Mouse (Mus musculus): ENCODE results near the gene Mob1a. TPM values are rescaled to one million over a fixed set of nuclear protein-coding genes. Genes with fewer than 3 reads are reported as not detected.

Mob1a gene
- polyA plus RNA-seq, 1 experiment from 2014 or later: 46.8 TPM

GRCm38 (mm10) chr6:83371350-83371749 is 45.5 kb downstream of the Mob1a start:
- Histone ChIP-seq H3K36me3 (ENCODE audit: insufficient read depth, low read length) (peaks cover 90% of the 10 kb centered on the region), H3K9ac (ENCODE audit: low read depth, low read length) (no peak overlapping the region), H3K4me2 (ENCODE audit: low read length) (no peak overlapping the region), H3K27me3 (ENCODE audit: insufficient read depth, low read length) (no peaks in the 10 kb centered on the region), H3K27ac (no peak overlapping the region), H3K4me3 (replicated peaks; ENCODE audit: low read depth, low read length) (no peak overlapping the region), H3K9me3 (replicated peaks; ENCODE audit: low read length) (no peaks in the 10 kb centered on the region), H3K4me1 (replicated peaks; ENCODE audit: insufficient read depth, low read length) (no peaks in the 10 kb centered on the region)
- DNase-seq (ENCODE audit: low spot score) (no peak), ATAC-seq (replicated peaks; ENCODE audit: low FRiP score, low read depth) (no peak)
- TF ChIP-seq CTCF (IDR thresholded peaks at IDR 0.05; ENCODE audit: low read depth): no peak
- 89% methylated on average over 3 of the region's 3 CpGs for WGBS

DNA sequence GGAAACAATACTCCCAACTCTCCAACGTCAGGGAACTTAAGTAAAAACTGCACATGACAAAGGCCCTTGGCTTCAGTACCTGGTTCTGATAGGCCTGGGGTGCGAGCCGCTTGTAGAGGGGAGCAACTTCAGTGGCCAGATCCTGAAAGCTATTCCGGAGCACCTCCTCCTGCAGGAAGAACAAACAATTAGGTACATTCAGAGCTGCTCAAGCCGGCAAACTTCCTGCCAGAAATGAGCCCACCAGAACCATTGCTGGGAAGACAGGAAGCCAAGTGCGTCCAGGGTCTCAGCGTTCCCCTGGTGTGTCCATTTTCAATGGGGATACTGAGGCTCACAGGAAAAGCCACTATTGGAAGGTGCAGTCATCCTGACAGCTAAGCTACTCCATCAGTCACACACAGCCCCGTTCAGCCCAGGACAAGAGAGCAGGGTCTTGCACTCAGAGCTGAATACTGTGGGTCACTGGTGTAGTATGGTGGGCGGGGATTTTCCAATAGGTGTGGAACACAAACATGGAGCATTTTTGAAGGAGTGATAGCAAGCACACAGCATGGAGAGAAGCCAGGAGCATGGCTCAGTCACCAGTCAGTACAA is 48.0 kb downstream of the Mob1a start:
- no peak for DNase-seq (ENCODE audit: low spot score)
- H3K9ac ChIP-seq (ENCODE audit: low read depth, low read length): no peak overlapping the region
- no peak for ATAC-seq (replicated peaks; ENCODE audit: low FRiP score, low read depth)
- peaks cover 90% of the 10 kb centered on the region for H3K36me3 ChIP-seq (ENCODE audit: insufficient read depth, low read length)
- no peaks in the 10 kb centered on the region for H3K4me1 ChIP-seq (replicated peaks; ENCODE audit: insufficient read depth, low read length)
- 83% methylated on average over 9 of the region's 9 CpGs for WGBS
- no peaks in the 10 kb centered on the region for H3K9me3 ChIP-seq (replicated peaks; ENCODE audit: low read length)
- no peak for TF ChIP-seq CTCF (IDR thresholded peaks at IDR 0.05; ENCODE audit: low read depth)
- H3K4me2 ChIP-seq (ENCODE audit: low read length): no peak overlapping the region
- no peak overlapping the region for H3K4me3 ChIP-seq (replicated peaks; ENCODE audit: low read depth, low read length)
- no peaks in the 10 kb centered on the region for H3K27me3 ChIP-seq (ENCODE audit: insufficient read depth, low read length)
- H3K27ac ChIP-seq: no peak overlapping the region

- Histone ChIP-seq H3K36me3 (ENCODE audit: insufficient read depth, low read length) (peaks cover 76% of the 10 kb centered on the region), H3K4me3 (replicated peaks; ENCODE audit: low read depth, low read length) (no peak overlapping the region), H3K4me2 (ENCODE audit: low read length) (no peak overlapping the region), H3K27ac (no peak overlapping the region), H3K4me1 (replicated peaks; ENCODE audit: insufficient read depth, low read length) (no peaks in the 10 kb centered on the region), H3K9me3 (replicated peaks; ENCODE audit: low read length) (no peaks in the 10 kb centered on the region), H3K27me3 (ENCODE audit: insufficient read depth, low read length) (no peaks in the 10 kb centered on the region), H3K9ac (ENCODE audit: low read depth, low read length) (no peak overlapping the region)
- ATAC-seq (replicated peaks; ENCODE audit: low FRiP score, low read depth) (no peak), DNase-seq (ENCODE audit: low spot score) (no peak)
- 82% methylated on average over 10 of the region's 10 CpGs for WGBS
- no peak for TF ChIP-seq CTCF (IDR thresholded peaks at IDR 0.05; ENCODE audit: low read depth)
Measured at GRCm38 (mm10) chr6:83381510-83382491, 56.0 kb downstream of the Mob1a start.

DNA sequence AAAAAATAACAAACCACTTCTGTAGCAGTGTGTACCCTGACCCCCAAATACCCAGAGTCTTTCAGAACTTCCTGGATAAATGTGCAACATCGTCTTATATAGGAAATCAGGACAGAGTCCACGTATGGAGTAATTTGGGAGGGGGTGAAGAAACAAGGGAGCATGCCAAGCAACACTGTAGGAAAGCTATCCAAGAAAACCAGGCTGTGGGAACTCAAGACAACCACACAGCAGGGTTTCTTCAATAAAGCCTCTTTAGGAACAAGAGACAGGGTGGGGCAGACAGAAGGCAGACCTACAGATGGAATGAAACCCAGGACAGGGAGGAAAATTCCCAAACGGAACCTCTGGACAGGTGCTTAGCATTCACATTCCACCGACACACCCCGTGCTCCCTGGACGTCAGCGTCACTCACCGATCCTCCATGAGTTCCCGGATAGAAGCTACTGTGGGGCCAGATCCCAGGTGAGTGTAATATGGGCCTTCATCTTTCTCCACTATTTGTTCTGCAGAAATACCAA is 59.8 kb downstream of the Mob1a start:
- Histone ChIP-seq H3K27ac (no peak overlapping the region), H3K4me2 (ENCODE audit: low read length) (no peak overlapping the region), H3K27me3 (ENCODE audit: insufficient read depth, low read length) (no peaks in the 10 kb centered on the region), H3K9me3 (replicated peaks; ENCODE audit: low read length) (no peaks in the 10 kb centered on the region), H3K9ac (ENCODE audit: low read depth, low read length) (no peak overlapping the region), H3K36me3 (ENCODE audit: insufficient read depth, low read length) (peaks cover 41% of the 10 kb centered on the region), H3K4me3 (replicated peaks; ENCODE audit: low read depth, low read length) (no peak overlapping the region), H3K4me1 (replicated peaks; ENCODE audit: insufficient read depth, low read length) (no peaks in the 10 kb centered on the region)
- no peak for ATAC-seq (replicated peaks; ENCODE audit: low FRiP score, low read depth)
- DNase-seq (ENCODE audit: low spot score): no peak
- WGBS: 88% methylated on average over 9 of the region's 9 CpGs
- no peak for TF ChIP-seq CTCF (IDR thresholded peaks at IDR 0.05; ENCODE audit: low read depth)

- no peak for DNase-seq (ENCODE audit: low spot score)
Measured at GRCm38 (mm10) chr6:83392166-83392780, 66.5 kb downstream of the Mob1a start.

More at GRCm38 (mm10) chr6:83392166-83392780, 66.5 kb downstream of the Mob1a start:
- WGBS: 77% methylated on average over 8 of the region's 8 CpGs
- peaks cover 24% of the 10 kb centered on the region; the same call in 1 of the 2 replicates for H3K36me3 ChIP-seq (ENCODE audit: insufficient read depth, low read length)
- ATAC-seq (replicated peaks; ENCODE audit: low FRiP score, low read depth): no peak
- no peak overlapping the region for H3K4me2 ChIP-seq (ENCODE audit: low read length)
- H3K9me3 ChIP-seq (replicated peaks; ENCODE audit: low read length): no peaks in the 10 kb centered on the region
- no peaks in the 10 kb centered on the region for H3K27me3 ChIP-seq (ENCODE audit: insufficient read depth, low read length)
- H3K9ac ChIP-seq (ENCODE audit: low read depth, low read length): no peak overlapping the region
- no peak for TF ChIP-seq CTCF (IDR thresholded peaks at IDR 0.05; ENCODE audit: low read depth)
- no peak overlapping the region for H3K4me3 ChIP-seq (replicated peaks; ENCODE audit: low read depth, low read length)
- H3K27ac ChIP-seq: no peak overlapping the region
- no peaks in the 10 kb centered on the region for H3K4me1 ChIP-seq (replicated peaks; ENCODE audit: insufficient read depth, low read length)

Other genes starting within 250 kb of the Mob1a start
- gene Pcgf1, start 248.1 kb upstream of the Mob1a start, polyA plus RNA-seq (2015; fragmentation: Nextera tagmentation; extraction: Ambion mirVana): 28.0 and 29.7 TPM in 2 replicates
- 3.1 and 4.8 TPM in 2 replicates for gene Lbx2, start 239.6 kb upstream of the Mob1a start, polyA plus RNA-seq (2015; fragmentation: Nextera tagmentation; extraction: Ambion mirVana)
- 2.0 and 2.7 TPM in 2 replicates for gene Ccdc142, start 224.4 kb upstream of the Mob1a start, polyA plus RNA-seq (2015; fragmentation: Nextera tagmentation; extraction: Ambion mirVana)
- 2.7 and 2.9 TPM in 2 replicates for gene Gm42688, start 224.4 kb upstream of the Mob1a start, polyA plus RNA-seq (2015; fragmentation: Nextera tagmentation; extraction: Ambion mirVana)
- gene Mrpl53, start 217.0 kb upstream of the Mob1a start, polyA plus RNA-seq (2015; fragmentation: Nextera tagmentation; extraction: Ambion mirVana): 165 and 166 TPM in 2 replicates
- gene Mogs, start 210.5 kb upstream of the Mob1a start, polyA plus RNA-seq (2015; fragmentation: Nextera tagmentation; extraction: Ambion mirVana): 33.9 and 37.6 TPM in 2 replicates
- 108 and 115 TPM in 2 replicates for gene Wbp1, start 204.5 kb upstream of the Mob1a start, polyA plus RNA-seq (2015; fragmentation: Nextera tagmentation; extraction: Ambion mirVana)
- gene Ino80b, start 200.6 kb upstream of the Mob1a start, polyA plus RNA-seq (2015; fragmentation: Nextera tagmentation; extraction: Ambion mirVana): 14.5 and 16.2 TPM in 2 replicates
- gene Rtkn, start 190.6 kb upstream of the Mob1a start, polyA plus RNA-seq (2015; fragmentation: Nextera tagmentation; extraction: Ambion mirVana): 38.5 and 40.3 TPM in 2 replicates
- gene Wdr54, start 169.6 kb upstream of the Mob1a start, polyA plus RNA-seq (2015; fragmentation: Nextera tagmentation; extraction: Ambion mirVana): 3.5 and 4.2 TPM in 2 replicates
- 1.3 and 1.6 TPM in 2 replicates for gene 1700003E16Rik, start 169.6 kb upstream of the Mob1a start, polyA plus RNA-seq (2015; fragmentation: Nextera tagmentation; extraction: Ambion mirVana)
- gene Dctn1, start 160.1 kb upstream of the Mob1a start, polyA plus RNA-seq (2015; fragmentation: Nextera tagmentation; extraction: Ambion mirVana): 62.2 and 68.2 TPM in 2 replicates
- 0.69 and 0.86 TPM in 2 replicates for gene Slc4a5, start 106.2 kb upstream of the Mob1a start, polyA plus RNA-seq (2015; fragmentation: Nextera tagmentation; extraction: Ambion mirVana)
- 21.6 and 25.8 TPM in 2 replicates for gene Mthfd2, start 108 bp upstream of the Mob1a start, polyA plus RNA-seq (2015; fragmentation: Nextera tagmentation; extraction: Ambion mirVana)
- gene Bola3, start 23.1 kb downstream of the Mob1a start, polyA plus RNA-seq (2015; fragmentation: Nextera tagmentation; extraction: Ambion mirVana): 231 and 242 TPM in 2 replicates
- gene Tet3, start 133.1 kb downstream of the Mob1a start, polyA plus RNA-seq (2015; fragmentation: Nextera tagmentation; extraction: Ambion mirVana): 32.3 and 33.0 TPM in 2 replicates
- 73.0 and 75.5 TPM in 2 replicates for gene Dguok, start 181.0 kb downstream of the Mob1a start, polyA plus RNA-seq (2015; fragmentation: Nextera tagmentation; extraction: Ambion mirVana)
- gene Actg2, start 210.2 kb downstream of the Mob1a start, polyA plus RNA-seq (2015; fragmentation: Nextera tagmentation; extraction: Ambion mirVana): 21.8 and 28.8 TPM in 2 replicates
- 30.2 and 31.2 TPM in 2 replicates for gene Stambp, start 246.7 kb downstream of the Mob1a start, polyA plus RNA-seq (2015; fragmentation: Nextera tagmentation; extraction: Ambion mirVana)

Measured in kidney, postnatal 0 days (tissue).